In the genomic region with DNA sequence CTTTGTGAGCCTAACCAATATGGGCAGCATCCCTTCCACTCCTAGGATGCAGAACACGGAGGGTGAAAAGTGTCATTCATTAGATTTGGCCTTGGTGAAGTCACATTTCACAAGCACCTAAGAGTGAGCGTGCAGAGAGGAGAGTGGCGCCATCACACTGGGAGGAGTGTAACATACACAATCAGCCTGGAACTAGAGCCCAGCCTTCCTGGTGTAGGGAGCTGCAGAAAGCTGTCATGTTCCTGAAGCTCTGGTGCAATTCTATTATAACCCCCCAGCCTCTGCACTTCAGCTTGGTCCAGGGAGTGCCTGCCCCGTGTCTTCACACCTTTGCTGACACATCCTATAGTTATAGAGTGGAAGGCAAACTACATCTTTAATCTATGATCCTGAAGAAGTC, we compare ENCODE assay signal across 21 mouse cellular contexts.
DNase-seq lines count a peak whose midpoint lies in the region; ATAC-seq and TF ChIP-seq lines count a peak whose summit lies in the region.
"Had no signal": no experiment of that assay in that cellular context is flagged by ENCODE, and none has a peak within 500 bp of the region (broad histone marks: within the 10 kb centered on the region; RNA-seq: fewer than 3 reads in every experiment).

No protein-coding gene starts in this region.

- WGBS in cerebellum, adult 2 months = 89% methylated on average over 4 of the region's 4 CpGs
- 84% methylated on average over 4 of the region's 4 CpGs for WGBS in heart, embryonic 12.5 days
- 93% methylated on average over 4 of the region's 4 CpGs for WGBS in liver, embryonic 12.5 days (ENCODE audit: insufficient replicate concordance)
- 88% methylated on average over 4 of the region's 4 CpGs for WGBS in liver, embryonic 11.5 days

- DNase-seq in cerebellum, adult 2 months = peak in 1 of 2 experiments; percentile 16
- DNase-seq in heart, adult 11 months = peak; percentile 60
- no peak for DNase-seq in liver, embryonic 11.5 days (ENCODE audit: low spot score)
- DNase-seq: adrenal gland, adult 8-10 months; adrenal gland, postnatal 14 days; adrenal gland, postnatal 36 days; B cell, adult 2 months; cerebellum, adult 11 months; forebrain, postnatal 0 days had no signal

- no peak overlapping the region for H3K9ac ChIP-seq in heart, embryonic 12.5 days
- H3K9ac ChIP-seq in liver, embryonic 12.5 days = no peak overlapping the region
- no peak overlapping the region for H3K9ac ChIP-seq in liver, embryonic 11.5 days (ENCODE audit: low read depth, low read length)
- H3K9ac ChIP-seq: embryonic facial prominence, embryonic 12.5 days; forebrain, embryonic 13.5 days; forebrain, embryonic 15.5 days; forebrain, postnatal 0 days had no signal

- no peak for ATAC-seq in cerebellum, adult (ENCODE audit: insufficient number of reproducible peaks, low FRiP score, low TSS enrichment)
- ATAC-seq in heart, embryonic 12.5 days (ENCODE audit: insufficient number of reproducible peaks, low FRiP score) = no peak
- 0 out of 2 replicates have a peak, but pooled peaks have one; percentile 18 for ATAC-seq in liver, embryonic 12.5 days
- ATAC-seq in liver, embryonic 11.5 days (replicated peaks; ENCODE audit: low FRiP score) = no peak
- ATAC-seq: activated CD4-positive, CD25-positive, alpha-beta regulatory T cell, adult 4 months; CD4-positive, CD25-positive, alpha-beta regulatory T cell, adult 4 months; forebrain, embryonic 15.5 days; forebrain, postnatal 0 days; Patski had no signal

- peaks cover 7% of the 10 kb centered on the region for H3K36me3 ChIP-seq in heart, embryonic 12.5 days
- peaks cover 42% of the 10 kb centered on the region for H3K36me3 ChIP-seq in liver, embryonic 12.5 days
- H3K36me3 ChIP-seq in liver, embryonic 11.5 days (ENCODE audit: control insufficient read depth, insufficient read depth, low read length) = peaks cover 4% of the 10 kb centered on the region; the same call in 1 of the 2 replicates
- H3K36me3 ChIP-seq: forebrain, embryonic 15.5 days had no signal

- H3K4me1 ChIP-seq in cerebellum, adult 2 months (ENCODE audit: control insufficient read depth, insufficient read depth, low read length) = peaks cover 25% of the 10 kb centered on the region
- peaks cover 13% of the 10 kb centered on the region; the same call in 1 of the 2 replicates for H3K4me1 ChIP-seq in heart, embryonic 12.5 days (replicated peaks)
- peaks cover 53% of the 10 kb centered on the region for H3K4me1 ChIP-seq in liver, embryonic 12.5 days
- H3K4me1 ChIP-seq in liver, embryonic 11.5 days (replicated peaks; ENCODE audit: control insufficient read depth, insufficient read depth, low read length) = peaks cover 8% of the 10 kb centered on the region
- H3K4me1 ChIP-seq: forebrain, embryonic 13.5 days had no signal

- H3K27ac ChIP-seq in cerebellum, adult 2 months (ENCODE audit: insufficient read depth, low read length) = 0 out of 2 replicates have a peak overlapping the region, but pooled peaks have one; percentile 32
- no peak overlapping the region for H3K27ac ChIP-seq in heart, embryonic 12.5 days (ENCODE audit: poor library complexity, severe bottlenecking)
- no peak overlapping the region for H3K27ac ChIP-seq in liver, embryonic 12.5 days
- no peak overlapping the region for H3K27ac ChIP-seq in liver, embryonic 11.5 days (ENCODE audit: low read depth, low read length)
- H3K27ac ChIP-seq: embryonic facial prominence, embryonic 10.5 days; embryonic facial prominence, embryonic 12.5 days; forebrain, embryonic 13.5 days; forebrain, embryonic 15.5 days had no signal

- no peaks in the 10 kb centered on the region for H3K9me3 ChIP-seq in heart, embryonic 12.5 days (replicated peaks)
- no peaks in the 10 kb centered on the region for H3K9me3 ChIP-seq in liver, embryonic 12.5 days (replicated peaks)
- no peaks in the 10 kb centered on the region for H3K9me3 ChIP-seq in liver, embryonic 11.5 days (ENCODE audit: control insufficient read depth, low read length)
- H3K9me3 ChIP-seq: embryonic facial prominence, embryonic 10.5 days; embryonic facial prominence, embryonic 12.5 days; forebrain, embryonic 13.5 days; forebrain, embryonic 15.5 days; G1E had no signal

- no peak overlapping the region for H3K4me3 ChIP-seq in cerebellum, adult 2 months (replicated peaks; ENCODE audit: insufficient read depth, low read depth, low read length)
- no peak overlapping the region for H3K4me3 ChIP-seq in heart, embryonic 12.5 days
- H3K4me3 ChIP-seq in liver, embryonic 12.5 days = no peak overlapping the region
- H3K4me3 ChIP-seq in liver, embryonic 11.5 days (ENCODE audit: low read depth, low read length) = no peak overlapping the region
- H3K4me3 ChIP-seq: embryonic facial prominence, embryonic 10.5 days; embryonic facial prominence, embryonic 12.5 days; forebrain, embryonic 13.5 days; forebrain, embryonic 15.5 days had no signal

- H3K4me2 ChIP-seq in heart, embryonic 12.5 days = no peak overlapping the region
- no peak overlapping the region for H3K4me2 ChIP-seq in liver, embryonic 12.5 days
- H3K4me2 ChIP-seq in liver, embryonic 11.5 days = no peak overlapping the region
- H3K4me2 ChIP-seq: embryonic facial prominence, embryonic 12.5 days; forebrain, embryonic 13.5 days; forebrain, embryonic 15.5 days had no signal

- no peak for TF ChIP-seq POLR2A in cerebellum, adult 2 months (IDR thresholded peaks at IDR 0.05; ENCODE audit: borderline replicate concordance, insufficient read depth, low read length)

- no peaks in the 10 kb centered on the region for H3K27me3 ChIP-seq in cerebellum, adult 2 months (ENCODE audit: control insufficient read depth, insufficient read depth, low read length)
- H3K27me3 ChIP-seq in heart, embryonic 12.5 days (replicated peaks) = no peaks in the 10 kb centered on the region
- no peaks in the 10 kb centered on the region for H3K27me3 ChIP-seq in liver, embryonic 12.5 days (replicated peaks)
- no peaks in the 10 kb centered on the region for H3K27me3 ChIP-seq in liver, embryonic 11.5 days (replicated peaks; ENCODE audit: control insufficient read depth, insufficient read depth, low read length)
- H3K27me3 ChIP-seq: CH12.LX; embryonic facial prominence, embryonic 12.5 days; forebrain, embryonic 13.5 days; forebrain, embryonic 15.5 days; Patski had no signal

- TF ChIP-seq CTCF in cerebellum, adult 2 months (IDR thresholded peaks at IDR 0.05; ENCODE audit: borderline replicate concordance, insufficient read depth, low read depth, low read length) = no peak
